Mouse (Mus musculus) gastrocnemius, adult 2 months (tissue): ENCODE measurements around the gene Krt7. TPM values are rescaled to one million over a fixed set of nuclear protein-coding genes. Genes with fewer than 3 reads are reported as not detected.

Experiments used
- DNase-seq: peaks from one replicate; pipeline ENCODE4 v3.0.0; 2022
- H3K27ac ChIP-seq: fragments of 200-600 bp; 2 replicates; pipeline ENCODE4 v1.8.1; 2022; ENCODE audit warnings: mild to moderate bottlenecking
- H3K4me3 ChIP-seq: fragments of 200-600 bp; 2 replicates; pipeline ENCODE4 v1.8.1; 2022; ENCODE audit warnings: mild to moderate bottlenecking, moderate library complexity
- CTCF ChIP-seq: fragments of 200-600 bp; IDR thresholded peaks from 2 replicates; pipeline ENCODE4 v1.8.1; 2022; ENCODE audit warnings: antibody characterized with exemption, mild to moderate bottlenecking, moderate library complexity
- intact Hi-C: fragments of 180-260 bp; cut with DNase I; formaldehyde crosslinking; loops from one replicate; pipeline ENCODE4 v1.15.1; 2025
- long read RNA-seq, 2 experiments: library from polyadenylated mRNA; stranded (forward); transcript quantifications; one replicate each; pipeline ENCODE4 v2.0.0; 2021
- total RNA-seq, 2 experiments: library from RNA; stranded (reverse); gene quantifications; 2 replicates each; pipeline ENCODE4 v1.2.3; 2021

The Krt7 gene
- not detected for total RNA-seq
- long read RNA-seq, experiment 1: 0 reads
- long read RNA-seq, experiment 2: 0 reads

DNA sequence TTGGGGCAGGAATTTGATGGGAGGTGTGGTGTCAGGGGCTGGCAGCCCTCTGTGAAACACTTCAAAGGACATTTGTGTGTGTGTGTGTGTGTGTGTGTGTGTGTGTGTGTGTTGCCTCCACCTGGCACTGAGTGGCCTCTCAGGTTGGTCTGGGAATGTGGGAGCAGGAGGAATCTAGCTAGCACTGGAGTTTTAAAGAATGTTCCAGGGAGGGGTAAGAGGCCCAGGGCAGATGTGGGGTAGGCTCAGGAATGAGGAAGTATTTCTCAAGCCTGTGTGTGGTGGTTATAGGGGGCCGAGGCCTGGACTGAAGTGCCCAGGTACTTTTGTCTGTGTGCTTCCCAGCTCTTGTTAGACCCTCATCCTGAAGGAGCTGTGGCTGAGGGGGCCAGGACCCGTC is at the start of gene Krt7:
Gene Krt7 (plus strand): TSS at position 269 of the 400 bp plus-strand sequence.
- no peak within 1 kb of the TSS for H3K4me3 ChIP-seq
- DNase-seq: no peak
- intact Hi-C loops: no loop called here
- no peak for TF ChIP-seq CTCF
- H3K27ac ChIP-seq: no peak within 1 kb of the TSS

DNA sequence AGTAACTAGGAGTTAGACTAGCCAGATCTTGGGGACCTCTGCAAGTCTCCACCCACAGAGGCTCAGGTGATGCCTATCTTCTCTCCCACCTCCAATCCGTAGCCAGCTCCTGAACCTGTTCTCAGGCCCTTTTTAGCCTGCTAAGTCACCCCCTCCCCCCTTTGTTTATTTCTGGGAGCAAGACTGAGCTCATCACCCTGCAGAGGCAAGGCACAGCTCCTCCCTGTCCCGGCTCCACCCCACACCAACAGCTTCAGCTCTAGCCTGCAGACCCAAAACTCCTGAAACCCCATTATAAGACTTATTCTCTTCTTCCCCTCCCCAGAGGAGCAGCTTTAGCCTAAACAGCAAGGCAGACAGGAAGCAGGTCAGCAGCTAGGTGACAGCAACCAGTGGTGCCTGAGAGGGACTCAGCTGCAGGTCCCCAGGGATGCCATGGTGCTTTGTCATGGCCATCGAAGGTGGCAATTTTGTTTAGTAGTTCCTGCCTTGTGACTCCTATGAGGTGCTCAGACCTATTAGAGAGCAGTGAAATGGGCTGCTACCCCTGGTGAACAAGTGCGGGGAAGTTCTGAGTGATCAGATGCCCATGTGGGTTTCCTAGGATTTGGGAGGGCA is 48.3 kb upstream of the Krt7 start:
- DNase-seq: no peak
- peak overlapping the region; percentile 24 for H3K27ac ChIP-seq
- no peak for TF ChIP-seq CTCF
- intact Hi-C loops: no loop called here
- no peak overlapping the region for H3K4me3 ChIP-seq

DNA sequence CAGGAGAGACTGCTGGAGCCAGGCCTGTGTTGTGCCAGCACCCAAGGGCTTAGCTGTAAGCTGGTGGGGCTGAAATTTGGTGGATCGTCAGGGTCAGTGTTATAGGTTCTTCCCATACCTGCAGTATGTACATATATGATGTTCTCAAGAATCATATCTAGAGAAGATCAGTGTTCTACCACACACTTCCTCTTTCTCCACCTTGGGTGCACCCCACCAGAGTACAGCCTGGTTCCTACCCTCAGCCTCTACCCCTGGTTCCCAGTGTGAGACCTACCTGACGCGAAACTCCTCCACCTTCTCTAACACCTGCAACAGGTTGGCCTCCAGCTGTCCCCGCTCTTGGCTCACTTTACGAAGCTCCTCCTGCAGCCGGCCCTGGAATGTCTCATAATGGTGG is 46.9 kb upstream of the Krt7 start:
- TF ChIP-seq CTCF: no peak
- Histone ChIP-seq H3K4me3 (no peak overlapping the region), H3K27ac (no peak overlapping the region)
- intact Hi-C loops: no loop called here
- no peak for DNase-seq

DNA sequence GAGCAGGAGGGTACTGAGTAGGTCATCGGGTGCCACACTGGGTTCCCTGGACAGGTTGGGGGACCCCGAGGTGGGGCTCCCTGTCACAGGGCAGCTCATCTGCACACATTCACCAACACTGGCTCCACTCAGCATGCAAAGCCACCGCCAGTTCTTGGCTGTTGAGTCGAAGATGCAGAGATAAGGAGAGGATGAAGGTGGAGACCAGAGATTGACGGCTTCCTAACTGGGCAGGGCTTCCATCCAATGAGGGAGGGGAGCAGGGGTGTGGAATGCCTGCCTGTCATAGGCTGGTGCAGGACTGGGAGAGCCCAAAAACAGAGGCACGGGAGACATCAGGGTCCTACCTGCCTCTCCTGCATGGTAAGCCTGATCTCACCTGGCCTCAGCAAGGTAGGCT is 46.4 kb upstream of the Krt7 start:
- intact Hi-C loops: no loop called here
- no peak for TF ChIP-seq CTCF
- Histone ChIP-seq H3K27ac (no peak overlapping the region), H3K4me3 (no peak overlapping the region)
- DNase-seq: no peak

DNA sequence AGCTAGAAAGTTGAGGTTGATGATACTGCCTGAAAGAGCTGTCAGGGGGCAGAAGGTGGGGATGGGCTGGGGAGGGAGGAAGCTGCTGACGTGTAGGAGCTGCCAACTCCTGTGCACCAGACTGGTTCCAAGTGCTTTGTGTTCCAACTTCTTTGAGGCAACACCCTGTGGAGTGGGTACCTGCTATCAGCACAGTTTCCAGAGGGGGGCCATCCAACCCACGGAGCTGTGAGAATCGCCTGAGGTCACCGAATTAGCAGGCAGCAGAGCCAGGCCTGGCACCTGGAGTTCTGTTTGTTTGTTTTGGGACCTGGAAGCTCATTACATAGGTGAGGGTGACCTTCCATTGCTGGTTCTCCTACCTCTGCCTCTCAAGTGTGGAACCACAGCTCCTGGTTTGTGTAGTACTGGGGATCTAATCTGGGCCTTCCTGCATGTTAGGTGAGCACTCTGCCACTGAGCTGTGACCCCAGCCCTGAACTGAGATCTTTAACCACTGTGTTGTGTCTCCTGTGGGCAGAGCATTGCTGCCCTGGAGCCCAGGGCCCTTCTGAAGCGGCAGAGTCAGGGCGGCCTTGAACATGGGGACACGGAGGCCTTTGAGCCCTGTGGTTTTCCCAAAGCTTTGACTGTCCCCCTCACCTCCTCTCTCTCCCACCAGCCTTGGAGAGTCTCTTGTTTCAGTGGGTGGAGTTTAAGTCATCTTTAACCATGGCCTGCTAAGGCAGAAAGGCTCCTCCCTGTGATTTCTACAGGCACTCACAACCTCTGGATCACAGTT is 45.8 kb upstream of the Krt7 start:
- no peak for TF ChIP-seq CTCF
- peak overlapping the region; percentile 31; the same call in 1 of the 2 replicates for H3K27ac ChIP-seq
- no peak for DNase-seq
- H3K4me3 ChIP-seq: no peak overlapping the region
- intact Hi-C loops: no loop called here

DNA sequence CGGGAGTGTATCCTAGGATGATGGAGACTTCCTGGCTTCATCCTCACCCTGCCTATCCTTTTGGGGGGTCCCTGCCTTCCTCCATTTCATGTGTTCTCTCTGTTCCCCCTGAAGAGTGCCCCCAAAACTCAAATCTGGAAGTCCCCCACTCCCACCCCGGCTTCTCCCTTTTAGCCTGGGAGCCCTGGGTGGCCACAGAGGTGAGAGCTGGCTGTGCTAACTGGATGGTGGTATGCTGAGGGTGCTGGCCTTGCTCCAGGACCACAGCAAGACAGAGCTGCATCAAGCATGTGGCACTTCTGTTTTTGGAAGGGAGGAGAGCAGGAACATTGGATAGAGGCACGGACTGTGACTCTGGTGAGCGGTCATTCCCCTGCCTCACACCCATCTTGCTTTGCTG is 45.1 kb upstream of the Krt7 start:
- intact Hi-C loops: no loop called here
- Histone ChIP-seq H3K27ac (peak overlapping the region; percentile 31; the same call in 1 of the 2 replicates), H3K4me3 (no peak overlapping the region)
- DNase-seq: no peak
- TF ChIP-seq CTCF: no peak

DNA sequence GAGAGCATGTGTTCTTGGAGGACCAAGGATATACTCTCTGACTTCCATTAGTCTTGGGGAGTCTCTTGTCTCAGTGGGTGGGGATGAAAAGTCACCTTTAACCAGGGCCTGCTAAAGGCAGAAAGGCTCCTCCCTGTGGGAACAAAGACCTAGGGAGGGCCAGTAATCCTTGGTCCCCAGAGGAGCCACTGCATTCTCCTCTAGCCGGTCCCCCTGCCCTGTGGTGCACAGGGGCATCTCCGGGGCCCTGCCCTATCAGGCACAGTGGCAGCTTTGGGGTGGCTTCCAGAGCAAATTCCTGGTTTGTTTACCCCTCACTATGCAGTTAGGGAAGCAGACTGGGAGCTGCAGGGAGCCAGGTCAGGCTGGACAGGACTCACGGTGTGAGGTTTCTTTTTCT is 44.4 kb upstream of the Krt7 start:
- no peak for TF ChIP-seq CTCF
- Histone ChIP-seq H3K4me3 (peak overlapping the region; percentile 23; the same call in 1 of the 2 replicates), H3K27ac (peak overlapping the region; percentile 67)
- no peak for DNase-seq
- intact Hi-C loops: no loop called here

DNA sequence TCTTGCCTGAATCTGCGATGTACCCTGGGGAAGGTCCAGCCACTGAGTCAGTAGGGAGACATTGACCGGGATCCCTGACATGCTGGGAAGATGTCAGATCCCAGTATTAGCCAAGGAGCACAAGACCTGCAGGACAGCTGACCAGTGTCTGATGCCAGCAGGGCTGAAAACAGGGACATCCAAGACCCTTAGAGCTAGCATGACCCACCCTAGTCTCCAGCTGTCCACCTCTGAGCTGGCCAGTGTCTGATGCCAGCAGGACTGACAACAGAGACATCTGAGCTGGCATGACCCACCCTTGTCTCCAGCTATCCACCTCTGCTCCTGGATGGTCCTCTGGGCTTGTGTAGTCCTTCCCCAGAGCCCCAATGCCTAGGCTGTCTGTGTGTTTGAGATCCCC is 43.9 kb upstream of the Krt7 start:
- TF ChIP-seq CTCF: no peak
- H3K4me3 ChIP-seq: peak overlapping the region; percentile 23
- no peak for DNase-seq
- intact Hi-C loops: no loop called here
- H3K27ac ChIP-seq: peak overlapping the region; percentile 67

DNA sequence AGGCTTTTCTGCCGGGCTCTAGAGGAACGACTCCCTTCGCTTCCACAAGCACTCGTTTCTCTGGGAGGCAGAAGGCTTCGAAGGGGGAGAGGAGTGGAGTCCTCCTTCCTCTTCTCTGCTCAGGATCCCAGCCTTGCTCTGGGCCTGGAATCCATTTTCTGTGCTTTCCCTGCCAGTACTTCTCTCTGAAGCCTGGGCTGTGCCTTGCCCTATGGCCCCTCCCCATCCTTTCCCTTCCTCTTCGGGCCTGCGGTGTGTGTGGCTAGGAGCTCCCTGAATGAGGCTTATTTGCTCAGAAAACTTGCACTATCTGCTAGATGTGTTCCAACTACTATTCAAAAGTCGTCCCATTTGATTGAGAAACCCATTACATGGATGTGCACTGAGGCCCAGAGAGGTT is 43.3 kb upstream of the Krt7 start:
- H3K4me3 ChIP-seq: peak overlapping the region; percentile 23; the same call in 1 of the 2 replicates
- intact Hi-C loops: no loop called here
- DNase-seq: no peak
- H3K27ac ChIP-seq: peak overlapping the region; percentile 67
- TF ChIP-seq CTCF: no peak

DNA sequence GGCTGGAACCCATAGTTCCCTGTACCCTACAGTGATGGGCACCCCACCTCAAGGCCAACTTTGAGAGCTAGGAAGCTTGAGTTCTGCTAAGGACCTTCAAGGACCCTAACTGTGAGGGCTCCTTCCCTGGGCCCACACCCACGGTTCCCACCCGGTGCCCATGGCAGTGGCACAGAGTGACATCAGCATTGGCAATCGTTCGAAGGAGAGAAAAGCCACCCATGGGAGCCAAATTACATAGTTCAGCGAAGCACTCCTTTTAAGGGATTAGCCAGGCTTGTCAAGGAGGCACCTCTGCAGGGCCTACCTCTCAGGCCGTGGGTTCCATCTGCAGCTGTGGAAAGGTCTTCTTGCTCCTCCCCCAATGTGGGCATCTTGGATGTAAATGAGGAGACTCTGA is 42.8 kb upstream of the Krt7 start:
- no peak for TF ChIP-seq CTCF
- DNase-seq: no peak
- intact Hi-C loops: no loop called here
- H3K27ac ChIP-seq: peak overlapping the region; percentile 65
- H3K4me3 ChIP-seq: no peak overlapping the region

DNA sequence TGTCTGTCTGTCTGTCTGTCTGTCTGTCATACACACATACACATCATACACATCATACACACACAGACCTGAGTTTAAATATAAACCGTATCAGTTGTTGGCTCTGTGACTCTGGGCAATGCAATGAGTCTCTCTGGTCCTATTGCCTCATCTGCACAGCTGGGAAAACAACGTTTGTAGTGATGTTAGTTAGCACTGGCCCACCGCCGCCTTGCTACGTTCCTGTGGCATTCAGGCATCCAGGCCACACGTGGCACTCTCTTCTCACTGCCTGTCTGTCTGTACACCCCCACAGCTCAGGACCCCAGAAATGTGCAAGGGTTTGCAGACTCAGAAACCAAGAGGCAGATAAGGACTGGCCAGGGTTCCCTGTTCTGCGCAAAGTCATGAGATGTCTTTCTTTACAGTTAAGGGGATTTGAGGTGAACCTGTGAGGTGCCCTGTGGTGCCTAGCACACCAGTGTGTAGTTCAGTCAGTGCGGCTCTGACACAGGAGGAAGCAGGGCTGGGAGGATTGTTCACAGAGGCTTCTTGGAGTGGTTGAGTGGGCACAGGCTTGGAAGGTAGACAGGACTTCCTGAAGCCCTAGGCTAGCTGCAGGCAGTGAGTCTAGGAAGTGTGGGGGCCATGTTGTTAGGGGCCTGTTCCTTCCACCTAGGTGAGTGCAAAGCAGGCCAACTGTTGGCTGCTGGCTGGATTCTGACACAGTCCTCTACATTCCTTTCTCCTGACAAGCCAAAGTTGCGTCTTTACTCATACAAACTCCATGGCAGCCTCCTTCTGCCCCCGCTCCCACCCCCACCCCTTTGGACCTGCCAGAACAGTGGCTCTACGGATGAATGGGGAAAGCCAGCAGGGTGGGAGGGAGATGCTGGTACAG is 42.1 kb upstream of the Krt7 start:
- intact Hi-C loops: no loop called here
- no peak for TF ChIP-seq CTCF
- peak overlapping the region; percentile 85 for H3K27ac ChIP-seq
- DNase-seq: peak; percentile 61
- no peak overlapping the region for H3K4me3 ChIP-seq

DNA sequence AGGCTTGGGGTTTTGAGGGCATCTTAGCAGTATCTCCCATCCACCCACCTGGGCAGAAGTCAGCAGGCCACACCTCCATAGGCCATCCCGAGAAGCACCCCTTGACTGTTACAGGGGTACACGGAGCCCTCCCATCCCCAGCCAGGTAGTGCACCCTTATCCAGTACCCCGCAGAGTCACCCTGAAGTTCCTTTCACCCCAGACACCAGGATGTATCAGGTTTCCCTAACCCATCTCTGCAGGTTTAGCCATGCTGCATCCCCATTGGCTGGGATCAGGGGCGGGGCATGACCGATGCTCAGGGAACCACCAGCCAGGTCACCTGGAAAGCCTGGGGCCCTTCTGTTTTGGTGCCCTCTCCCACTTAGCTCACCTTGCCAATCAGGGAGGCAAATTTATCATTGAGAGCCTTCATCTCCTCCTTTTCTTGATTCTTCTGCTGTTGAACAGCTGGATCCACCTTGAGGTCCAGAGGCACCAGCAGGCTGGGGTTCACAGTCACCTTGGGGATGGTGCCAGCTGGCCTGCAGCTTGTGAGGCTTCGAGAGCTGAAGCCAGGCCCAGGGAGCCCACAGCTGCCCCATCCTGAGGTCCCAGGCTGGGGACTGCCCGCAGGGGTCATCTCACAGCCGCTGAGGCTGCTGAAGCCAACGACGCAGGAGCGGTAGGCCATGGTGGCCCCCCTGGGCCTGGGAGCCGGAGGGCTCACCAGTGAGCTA is 41.3 kb upstream of the Krt7 start:
- DNase-seq: peak; percentile 51
- H3K4me3 ChIP-seq: peak overlapping the region; percentile 15

More for the DNA sequence above, 41.3 kb upstream of the Krt7 start:
- peak overlapping the region; percentile 85 for H3K27ac ChIP-seq
- no peak for TF ChIP-seq CTCF
- intact Hi-C loops: no loop called here
